Mouse (Mus musculus) liver, postnatal 0 days (tissue): ENCODE data around the gene Bok.

ENCODE experiments used
- CTCF ChIP-seq: sonication (generic); IDR thresholded peaks from 2 replicates; pipeline ENCODE4 v1.5.1; 2016; ENCODE audit warnings: antibody characterized with exemption, low read depth
- EP300 ChIP-seq: IDR thresholded peaks from 2 replicates; pipeline ENCODE4 v1.6.1; 2016; ENCODE audit warnings: antibody characterized with exemption, low read depth, mild to moderate bottlenecking

DNA sequence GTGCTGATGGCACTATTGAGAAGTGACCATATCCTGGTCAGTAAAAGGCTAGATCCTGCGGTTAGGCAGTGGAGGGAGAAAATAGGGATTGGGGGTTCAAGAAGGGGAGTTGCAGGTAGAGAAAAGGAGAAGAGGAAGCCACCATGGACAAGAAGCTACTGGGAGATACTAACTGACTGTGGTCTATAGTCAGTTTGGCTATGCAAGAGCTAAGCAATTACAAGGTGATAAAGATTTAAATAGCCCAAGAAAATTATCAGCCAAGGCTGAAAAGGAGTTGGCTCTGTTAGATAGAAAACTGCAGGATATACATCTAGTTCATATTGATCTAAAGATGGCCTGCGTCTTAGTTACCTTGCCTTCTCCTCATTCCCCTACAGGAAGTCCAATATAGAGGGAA is 42.8 kb upstream of the Bok start:
- no peak for TF ChIP-seq CTCF
- no peak for TF ChIP-seq EP300
